9 mouse cellular contexts compared by ENCODE assay signal in genomic region chr11:36220651-36221050, GRCm38 (mm10).
DNase-seq lines count a peak whose midpoint lies in the region; ATAC-seq and TF ChIP-seq lines count a peak whose summit lies in the region.
"Had no signal": no experiment of that assay in that cellular context is flagged by ENCODE, and none has a peak within 500 bp of the region (broad histone marks: within the 10 kb centered on the region; RNA-seq: fewer than 3 reads in every experiment).

No protein-coding gene starts in this region.

- peak overlapping the region; percentile 40 for H3K9ac ChIP-seq in hindbrain, embryonic 13.5 days
- H3K9ac ChIP-seq in midbrain, embryonic 16.5 days (ENCODE audit: low read depth, low read length), result peak overlapping the region; percentile 39
- H3K9ac ChIP-seq: liver, embryonic 13.5 days had no signal

- no peak overlapping the region for H3K4me3 ChIP-seq in hindbrain, embryonic 13.5 days
- no peak overlapping the region for H3K4me3 ChIP-seq in midbrain, embryonic 16.5 days (ENCODE audit: low read depth, low read length)
- H3K4me3 ChIP-seq in lung, adult 2 months (replicated peaks; ENCODE audit: extremely low read depth, low read depth, low read length), result no peak overlapping the region
- H3K4me3 ChIP-seq: liver, embryonic 13.5 days had no signal

- TF ChIP-seq POLR2A in lung, adult 2 months (IDR thresholded peaks at IDR 0.05; ENCODE audit: borderline replicate concordance, extremely low read depth, low read depth, low read length), result no peak

- peak overlapping the region; percentile 19; the same call in 1 of the 2 replicates for H3K4me2 ChIP-seq in hindbrain, embryonic 13.5 days
- H3K4me2 ChIP-seq in midbrain, embryonic 16.5 days (ENCODE audit: low read length), result no peak overlapping the region

- DNase-seq in cerebellum, postnatal 10 days, result peak; percentile 55 to 71
- no peak for DNase-seq in cerebellum, adult 11 months
- peak; percentile 53 for DNase-seq in embryo, embryonic 11 days
- no peak for DNase-seq in urinary bladder, postnatal 25 days (ENCODE audit: low spot score)
- no peak for DNase-seq in lung, adult 2 months
- DNase-seq in left cerebral cortex, adult 11 months (ENCODE audit: low spot score), result no peak

- no peaks in the 10 kb centered on the region for H3K36me3 ChIP-seq in hindbrain, embryonic 13.5 days
- H3K36me3 ChIP-seq in midbrain, embryonic 16.5 days (ENCODE audit: control insufficient read depth, insufficient read depth, low read length), result no peaks in the 10 kb centered on the region
- H3K36me3 ChIP-seq: liver, embryonic 13.5 days had no signal

- peaks cover 44% of the 10 kb centered on the region for H3K4me1 ChIP-seq in hindbrain, embryonic 13.5 days (replicated peaks)
- peaks cover 28% of the 10 kb centered on the region for H3K4me1 ChIP-seq in midbrain, embryonic 16.5 days (ENCODE audit: control insufficient read depth, insufficient read depth, low read length)
- no peaks in the 10 kb centered on the region for H3K4me1 ChIP-seq in lung, adult 2 months (ENCODE audit: control insufficient read depth, insufficient read depth, low read length)
- H3K4me1 ChIP-seq: liver, embryonic 13.5 days had no signal

- H3K27ac ChIP-seq in hindbrain, embryonic 13.5 days, result peak overlapping the region; percentile 80
- H3K27ac ChIP-seq in midbrain, embryonic 16.5 days (ENCODE audit: low read length), result peak overlapping the region; percentile 72
- H3K27ac ChIP-seq: liver, embryonic 13.5 days had no signal

- no peaks in the 10 kb centered on the region for H3K27me3 ChIP-seq in hindbrain, embryonic 13.5 days
- no peaks in the 10 kb centered on the region for H3K27me3 ChIP-seq in midbrain, embryonic 16.5 days (ENCODE audit: control insufficient read depth, insufficient read depth, low read depth, low read length)
- H3K27me3 ChIP-seq: liver, embryonic 13.5 days had no signal

- TF ChIP-seq CTCF in lung, adult 2 months (IDR thresholded peaks at IDR 0.05; ENCODE audit: insufficient read depth, low read length), result no peak

- 13% methylated on average over 5 of the region's 5 CpGs for WGBS in hindbrain, embryonic 13.5 days
- 8% methylated on average over 5 of the region's 5 CpGs for WGBS in midbrain, embryonic 16.5 days
- 27% methylated on average over 5 of the region's 5 CpGs for WGBS in lung, adult 2 months

- ATAC-seq in hindbrain, embryonic 13.5 days (ENCODE audit: low FRiP score), result no peak; the same call in 1 of the 2 replicates
- no peak for ATAC-seq in midbrain, embryonic 16.5 days

- no peaks in the 10 kb centered on the region for H3K9me3 ChIP-seq in hindbrain, embryonic 13.5 days
- no peaks in the 10 kb centered on the region for H3K9me3 ChIP-seq in midbrain, embryonic 16.5 days (replicated peaks; ENCODE audit: control insufficient read depth, low read length, poor library complexity, severe bottlenecking)
- H3K9me3 ChIP-seq: liver, embryonic 13.5 days had no signal

Comparison
In these comparisons a context has a peak if more than half of its experiments do, and no peak if none do; other contexts are left out.
1. DNase-seq: peak in cerebellum, postnatal 10 days (2 of 2) and embryo, embryonic 11 days (single experiment); none in cerebellum, adult 11 months (single experiment), urinary bladder, postnatal 25 days (single experiment), lung, adult 2 months (single experiment) and left cerebral cortex, adult 11 months (single experiment).